Mouse (Mus musculus) liver, adult 2 months (tissue): ENCODE measurements around the gene Itgb6.

Experiments used
- CTCF ChIP-seq: fragments of 200-500 bp; IDR thresholded peaks from 2 replicates; pipeline ENCODE4 v1.5.1; 2011; ENCODE audit warnings: low read depth, low read length, control low read depth
- POLR2A ChIP-seq: fragments of 200-500 bp; IDR thresholded peaks from 2 replicates; pipeline ENCODE4 v1.6.1; 2011; ENCODE audit warnings: low read length, control low read depth; ENCODE audit not compliant: insufficient read depth; ENCODE audit errors: extremely low read depth

DNA sequence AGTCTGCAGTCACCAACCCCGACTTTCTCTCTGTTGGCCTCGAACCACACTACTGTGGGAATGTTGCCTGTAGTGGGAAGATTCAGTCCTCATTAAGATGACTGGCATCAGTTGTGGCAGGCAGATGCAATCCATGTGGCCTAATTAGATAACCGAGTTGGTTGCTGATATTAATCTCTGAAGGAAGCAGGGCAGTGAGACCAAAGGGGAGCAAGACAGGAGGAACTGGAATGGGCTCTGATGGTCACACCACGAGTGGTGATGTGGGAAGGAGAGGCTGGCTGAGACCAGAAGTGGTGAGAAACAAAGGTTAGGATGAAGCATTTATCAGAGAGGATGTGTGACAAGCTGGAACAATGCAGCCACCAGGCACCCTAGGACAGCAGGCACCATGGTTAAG, 167.9 kb downstream of the Itgb6 start:
- TF ChIP-seq POLR2A, result no peak
- TF ChIP-seq CTCF, result no peak
